Mouse (Mus musculus): ENCODE data around the gene Grid2. TPM values are rescaled to one million over a fixed set of nuclear protein-coding genes. Genes with fewer than 3 reads are reported as not detected.

The Grid2 gene
- polyA plus RNA-seq, 1 experiment from 2014 or later, result 0.07 TPM

- no peak overlapping the region for H3K4me2 ChIP-seq
- 11% methylated on average over 19 of the region's 19 CpGs for WGBS (ENCODE audit: insufficient replicate concordance)
- DNase-seq, result no peak
These were observed 1432.7 kb downstream of the Grid2 start for GRCm38 (mm10) chr6:64688181-64688944.

DNA sequence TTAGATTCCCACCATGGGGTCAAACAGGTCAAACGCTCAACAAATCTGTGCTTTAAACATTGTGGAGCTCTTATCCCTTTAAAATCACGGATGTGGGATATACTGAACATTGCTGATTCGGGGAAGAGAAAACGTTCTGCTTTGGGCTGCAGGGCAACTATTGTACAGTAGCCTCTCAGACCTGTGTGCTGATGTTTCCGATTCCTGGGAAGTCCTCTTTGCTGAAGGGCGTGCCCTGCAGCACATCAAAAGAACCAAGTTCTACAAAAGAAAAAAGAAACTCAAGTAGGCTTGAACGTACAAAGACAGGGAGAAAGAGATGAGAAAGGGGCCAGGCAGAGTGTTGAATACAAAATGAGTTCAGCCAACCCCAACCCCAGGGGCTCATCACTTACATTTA lies 1439.0 kb downstream of the Grid2 start:
- Histone ChIP-seq H3K27ac (no peak overlapping the region), H3K9me3 (replicated peaks) (no peaks in the 10 kb centered on the region), H3K4me3 (replicated peaks) (no peak overlapping the region), H3K4me1 (replicated peaks) (no peaks in the 10 kb centered on the region), H3K27me3 (no peaks in the 10 kb centered on the region), H3K36me3 (no peaks in the 10 kb centered on the region), H3K9ac (no peak overlapping the region), H3K4me2 (no peak overlapping the region)
- 51% methylated on average over 7 of the region's 7 CpGs for WGBS (ENCODE audit: insufficient replicate concordance)
- no peak for ATAC-seq (ENCODE audit: low read depth)
- no peak for DNase-seq

More at GRCm38 (mm10) chr6:64688181-64688944, 1432.7 kb downstream of the Grid2 start:
- no peaks in the 10 kb centered on the region for H3K36me3 ChIP-seq
- H3K9me3 ChIP-seq (replicated peaks), result no peaks in the 10 kb centered on the region
- no peak for ATAC-seq (ENCODE audit: low read depth)
- no peaks in the 10 kb centered on the region for H3K4me1 ChIP-seq (replicated peaks)
- H3K9ac ChIP-seq, result no peak overlapping the region
- no peak overlapping the region for H3K4me3 ChIP-seq (replicated peaks)
- H3K27ac ChIP-seq, result no peak overlapping the region
- H3K27me3 ChIP-seq, result peaks cover 10% of the 10 kb centered on the region; the same call in 1 of the 2 replicates

DNA sequence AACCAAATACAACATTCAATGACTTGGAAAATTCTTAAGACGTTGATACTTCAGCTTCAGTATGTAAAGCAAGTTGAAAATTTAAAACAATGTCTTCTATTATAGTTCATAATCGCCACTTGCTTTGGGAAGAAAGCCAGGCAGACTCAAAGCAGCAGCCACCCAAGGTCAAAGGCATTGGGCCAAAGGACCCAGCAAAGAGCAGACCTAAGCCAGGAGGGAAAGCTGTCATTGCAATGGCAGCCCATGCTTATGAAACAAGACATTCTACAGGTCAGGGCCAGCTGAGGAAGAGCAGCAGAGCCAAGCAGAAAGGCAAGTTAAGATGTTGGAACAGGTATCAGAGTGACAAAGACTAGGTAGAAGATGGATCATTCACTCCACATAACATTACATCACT lies 1448.0 kb downstream of the Grid2 start:
- DNase-seq, result no peak

GRCm38 (mm10) chr6:64727751-64728403 lies 1472.2 kb downstream of the Grid2 start:
- no peak for DNase-seq
- no peaks in the 10 kb centered on the region for H3K36me3 ChIP-seq
- WGBS (ENCODE audit: insufficient replicate concordance), result under 1% methylated on average over 29 of the region's 29 CpGs
- no peak overlapping the region for H3K9ac ChIP-seq
- H3K27ac ChIP-seq, result no peak overlapping the region
- H3K4me2 ChIP-seq, result peak overlapping the region; percentile 58
- ATAC-seq (ENCODE audit: low read depth), result peak; percentile 53
- no peaks in the 10 kb centered on the region for H3K9me3 ChIP-seq (replicated peaks)
- peak overlapping the region; percentile 42 for H3K4me3 ChIP-seq (replicated peaks)
- peaks cover 4% of the 10 kb centered on the region; the same call in 1 of the 2 replicates for H3K4me1 ChIP-seq (replicated peaks)
- peaks cover 58% of the 10 kb centered on the region for H3K27me3 ChIP-seq

More for the DNA sequence above, 1448.0 kb downstream of the Grid2 start:
- H3K27ac ChIP-seq, result no peak overlapping the region
- H3K9me3 ChIP-seq (replicated peaks), result no peaks in the 10 kb centered on the region
- WGBS (ENCODE audit: insufficient replicate concordance), result 64% methylated on average over 2 of the region's 2 CpGs
- H3K4me2 ChIP-seq, result no peak overlapping the region
- H3K4me1 ChIP-seq (replicated peaks), result no peaks in the 10 kb centered on the region
- H3K27me3 ChIP-seq, result no peaks in the 10 kb centered on the region
- ATAC-seq (ENCODE audit: low read depth), result no peak
- no peak overlapping the region for H3K4me3 ChIP-seq (replicated peaks)
- no peaks in the 10 kb centered on the region for H3K36me3 ChIP-seq
- no peak overlapping the region for H3K9ac ChIP-seq

DNA sequence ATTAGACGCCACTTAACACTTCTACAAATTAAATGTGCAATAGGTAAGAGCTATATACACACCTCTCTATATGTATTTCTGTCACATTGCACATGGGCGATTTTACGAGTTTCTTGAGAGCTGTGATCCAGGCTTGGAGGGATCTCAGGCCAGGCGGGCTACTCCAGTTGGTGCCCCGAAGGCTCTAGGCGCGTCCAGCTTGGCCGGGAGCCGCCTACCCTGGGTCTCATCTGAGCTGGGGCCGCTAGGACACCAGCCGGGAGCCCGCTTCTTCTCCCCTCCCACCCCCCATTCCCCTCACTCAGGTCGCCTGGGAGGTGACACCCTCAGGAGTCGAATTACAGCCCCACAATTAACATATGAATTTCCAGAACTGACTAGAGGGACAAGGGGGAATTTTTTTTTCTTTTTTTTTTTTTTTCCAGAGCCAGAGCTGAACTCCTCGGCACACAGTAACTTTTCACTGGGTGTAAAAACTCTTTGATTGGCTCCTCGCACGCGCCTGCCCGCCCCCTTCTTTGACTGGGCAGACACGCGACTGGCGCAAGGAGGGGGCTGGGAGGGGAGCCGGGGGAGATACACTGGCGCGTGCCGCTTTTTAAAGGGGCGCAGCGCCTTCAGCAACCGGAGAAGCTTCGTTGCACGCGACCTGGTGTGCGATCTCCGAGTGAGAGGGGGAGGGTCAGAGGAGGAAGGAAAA lies 1473.0 kb downstream of the Grid2 start, which contains the start of gene Atoh1:
TSS of gene Atoh1 (plus strand) at position 627 of the 700 bp plus-strand sequence.
- under 1% methylated on average over 34 of the region's 34 CpGs for WGBS (ENCODE audit: insufficient replicate concordance)
- ATAC-seq (ENCODE audit: low read depth), result no peak
- no peak for DNase-seq
- peaks cover 4% of the 10 kb centered on the region; the same call in 1 of the 2 replicates for H3K4me1 ChIP-seq (replicated peaks)
- no peak within 1 kb of the TSS for H3K27ac ChIP-seq
- peak within 1 kb of the TSS; percentile 58 for H3K4me2 ChIP-seq
- H3K9ac ChIP-seq, result no peak within 1 kb of the TSS
- no peaks in the 10 kb centered on the region for H3K9me3 ChIP-seq (replicated peaks)
- peak within 1 kb of the TSS; percentile 42 for H3K4me3 ChIP-seq (replicated peaks)
- peaks cover 65% of the 10 kb centered on the region for H3K27me3 ChIP-seq
- no peaks in the 10 kb centered on the region for H3K36me3 ChIP-seq

GRCm38 (mm10) chr6:64729231-64730011 lies 1473.7 kb downstream of the Grid2 start:
- Histone ChIP-seq H3K27ac (no peak overlapping the region), H3K36me3 (no peaks in the 10 kb centered on the region), H3K9me3 (replicated peaks) (no peaks in the 10 kb centered on the region), H3K27me3 (peaks cover 73% of the 10 kb centered on the region), H3K4me2 (peak overlapping the region; percentile 58), H3K4me3 (replicated peaks) (peak overlapping the region; percentile 42), H3K4me1 (replicated peaks) (peaks cover 4% of the 10 kb centered on the region; the same call in 1 of the 2 replicates), H3K9ac (no peak overlapping the region)
- ATAC-seq (ENCODE audit: low read depth), result no peak
- under 1% methylated on average over 51 of the region's 53 CpGs for WGBS (ENCODE audit: insufficient replicate concordance)
- no peak for DNase-seq

GRCm38 (mm10) chr6:64730030-64730429 lies 1474.4 kb downstream of the Grid2 start:
- H3K9me3 ChIP-seq (replicated peaks), result no peaks in the 10 kb centered on the region
- H3K27ac ChIP-seq, result no peak overlapping the region
- no peak for DNase-seq
- H3K4me1 ChIP-seq (replicated peaks), result peaks cover 4% of the 10 kb centered on the region; the same call in 1 of the 2 replicates
- peaks cover 79% of the 10 kb centered on the region for H3K27me3 ChIP-seq
- peak overlapping the region; percentile 58 for H3K4me2 ChIP-seq
- peak overlapping the region; percentile 42; the same call in 1 of the 2 replicates for H3K4me3 ChIP-seq (replicated peaks)
- no peaks in the 10 kb centered on the region for H3K36me3 ChIP-seq
- ATAC-seq (ENCODE audit: low read depth), result no peak
- no peak overlapping the region for H3K9ac ChIP-seq
- 1% methylated on average over 19 of the region's 19 CpGs for WGBS (ENCODE audit: insufficient replicate concordance)

DNA sequence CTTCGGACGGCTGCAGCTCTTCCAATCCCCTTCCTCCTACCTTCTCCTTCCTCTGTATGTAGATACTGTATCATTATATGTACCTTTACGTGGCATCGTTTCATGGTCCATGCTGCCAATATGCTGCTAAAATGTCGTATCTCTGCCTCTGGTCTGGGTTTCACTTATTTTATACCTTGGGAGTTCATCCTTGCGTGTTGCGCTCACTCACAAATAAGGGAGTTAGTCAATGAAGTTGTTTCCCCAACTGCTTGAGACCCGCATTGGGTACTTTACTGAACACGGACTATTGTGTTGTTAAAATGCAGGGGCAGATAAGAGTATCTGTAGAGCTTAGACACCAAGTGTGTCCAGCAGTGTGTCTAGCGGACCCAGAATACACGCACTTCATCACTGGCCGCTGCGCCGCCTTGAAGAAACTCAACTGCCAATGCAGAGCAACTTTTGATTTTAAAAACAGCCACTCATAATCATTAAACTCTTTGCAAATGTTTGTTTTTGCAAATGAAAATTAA lies 1474.9 kb downstream of the Grid2 start:
- Histone ChIP-seq H3K9ac (no peak overlapping the region), H3K4me2 (no peak overlapping the region), H3K27me3 (peaks cover 85% of the 10 kb centered on the region), H3K36me3 (no peaks in the 10 kb centered on the region), H3K4me3 (replicated peaks) (no peak overlapping the region), H3K4me1 (replicated peaks) (peaks cover 4% of the 10 kb centered on the region; the same call in 1 of the 2 replicates), H3K9me3 (replicated peaks) (no peaks in the 10 kb centered on the region), H3K27ac (no peak overlapping the region)
- WGBS (ENCODE audit: insufficient replicate concordance), result 7% methylated on average over 14 of the region's 14 CpGs
- no peak for DNase-seq
- ATAC-seq (ENCODE audit: low read depth), result no peak

DNA sequence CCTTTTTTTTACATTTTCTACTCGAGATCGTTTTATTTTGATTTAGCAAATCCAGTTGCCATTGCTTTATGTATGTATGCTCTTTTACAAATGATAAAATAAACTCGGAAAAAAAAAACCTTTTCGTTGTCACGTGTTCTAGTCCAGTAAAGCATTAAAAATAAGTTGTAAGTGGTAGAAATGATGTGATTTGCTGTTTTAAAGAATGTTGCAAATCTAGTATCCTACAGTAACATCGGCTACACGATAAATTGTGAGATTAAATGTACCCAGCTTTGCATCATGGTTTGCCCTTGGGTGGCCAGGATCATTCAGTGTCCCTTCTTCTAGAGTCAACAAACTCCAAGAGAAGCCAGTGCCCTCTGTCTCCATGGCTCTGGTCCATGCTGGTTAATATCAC lies 1475.5 kb downstream of the Grid2 start:
- no peak overlapping the region for H3K27ac ChIP-seq
- DNase-seq (no peak), ATAC-seq (ENCODE audit: low read depth) (no peak)
- H3K27me3 ChIP-seq, result peaks cover 88% of the 10 kb centered on the region
- WGBS (ENCODE audit: insufficient replicate concordance), result 7% methylated on average over 7 of the region's 7 CpGs
- H3K36me3 ChIP-seq, result no peaks in the 10 kb centered on the region
- no peak overlapping the region for H3K4me3 ChIP-seq (replicated peaks)
- H3K4me2 ChIP-seq, result no peak overlapping the region
- no peaks in the 10 kb centered on the region for H3K9me3 ChIP-seq (replicated peaks)
- H3K4me1 ChIP-seq (replicated peaks), result peaks cover 4% of the 10 kb centered on the region; the same call in 1 of the 2 replicates
- no peak overlapping the region for H3K9ac ChIP-seq

DNA sequence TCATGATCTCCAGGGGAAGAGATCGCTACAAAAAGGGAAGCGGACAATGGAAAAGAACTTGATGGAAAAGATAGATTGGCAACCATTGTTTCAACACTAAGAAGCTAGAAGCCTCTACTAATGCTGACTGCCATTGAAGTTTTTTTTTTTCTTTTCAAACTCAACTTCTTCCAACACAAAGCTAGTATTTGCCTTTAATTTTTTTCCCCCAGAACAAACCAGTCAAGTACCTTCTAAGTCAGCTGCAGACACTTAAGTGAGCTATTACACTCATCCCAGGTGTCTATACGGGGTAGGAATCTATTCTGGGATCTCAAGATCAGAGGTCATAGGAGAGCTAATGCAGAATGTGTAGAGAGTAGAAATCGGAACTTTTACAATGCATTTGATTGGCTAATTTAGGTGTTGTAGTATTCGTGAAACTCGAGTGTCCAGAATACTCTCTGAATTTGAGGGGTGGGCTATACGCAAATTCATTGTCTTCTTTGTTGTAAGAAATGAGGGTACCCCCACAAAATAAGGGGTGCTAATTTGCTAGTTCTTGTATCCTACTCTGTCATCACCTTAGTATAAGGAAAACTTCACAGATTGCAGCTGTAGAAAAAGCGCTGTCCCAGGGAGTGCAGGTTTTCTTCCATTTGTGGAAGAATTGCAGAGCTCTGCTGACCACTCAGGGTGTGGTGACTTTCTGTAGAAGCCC lies 1476.1 kb downstream of the Grid2 start:
- Histone ChIP-seq H3K27ac (no peak overlapping the region), H3K9me3 (replicated peaks) (no peaks in the 10 kb centered on the region), H3K4me2 (no peak overlapping the region), H3K9ac (no peak overlapping the region), H3K36me3 (no peaks in the 10 kb centered on the region), H3K27me3 (peaks cover 90% of the 10 kb centered on the region), H3K4me1 (replicated peaks) (peaks cover 4% of the 10 kb centered on the region; the same call in 1 of the 2 replicates), H3K4me3 (replicated peaks) (no peak overlapping the region)
- DNase-seq (no peak), ATAC-seq (ENCODE audit: low read depth) (no peak)
- 6% methylated on average over 8 of the region's 8 CpGs for WGBS (ENCODE audit: insufficient replicate concordance)

Data from liver, embryonic 13.5 days (tissue).